Mouse (Mus musculus) heart, embryonic 11.5 days (tissue): ENCODE measurements around the gene Myo7a. TPM values are rescaled to one million over a fixed set of nuclear protein-coding genes. Genes with fewer than 3 reads are reported as not detected.

ENCODE experiments used
- ATAC-seq: fragments of 200-750 bp; cut with Nextera tagmentation; replicated peaks from 2 replicates; pipeline ENCODE4 v1.8.0; 2017; ENCODE audit warnings: moderate library complexity; ENCODE audit not compliant: insufficient number of reproducible peaks, low FRiP score, low TSS enrichment
- H3K27ac ChIP-seq: fragments of 300-500 bp; sonication (generic); 2 replicates; pipeline ENCODE4 v1.5.1; 2014; ENCODE audit warnings: mild to moderate bottlenecking, low read depth, low read length
- H3K27me3 ChIP-seq: fragments of 300-500 bp; sonication (generic); 2 replicates; pipeline ENCODE4 v1.6.1; 2014; ENCODE audit warnings: mild to moderate bottlenecking, low read length, mixed read lengths; ENCODE audit not compliant: control insufficient read depth, insufficient read depth
- H3K36me3 ChIP-seq: fragments of 300-500 bp; sonication (generic); 2 replicates; pipeline ENCODE4 v1.6.1; 2014; ENCODE audit warnings: mild to moderate bottlenecking, low read length, moderate library complexity, mixed read lengths; ENCODE audit not compliant: control insufficient read depth, insufficient read depth
- H3K4me1 ChIP-seq: fragments of 300-500 bp; sonication (generic); 2 replicates; pipeline ENCODE4 v1.6.1; 2014; ENCODE audit warnings: low read length; ENCODE audit not compliant: control insufficient read depth, insufficient read depth
- H3K4me2 ChIP-seq: fragments of 300-500 bp; sonication (generic); 2 replicates; pipeline ENCODE4 v1.6.1; 2014; ENCODE audit warnings: mild to moderate bottlenecking, moderate library complexity
- H3K4me3 ChIP-seq: fragments of 300-500 bp; sonication (generic); 2 replicates; pipeline ENCODE4 v1.5.1; 2014; ENCODE audit warnings: low read depth, low read length
- H3K9ac ChIP-seq: fragments of 300-500 bp; sonication (generic); 2 replicates; pipeline ENCODE4 v1.6.1; 2014; ENCODE audit warnings: mild to moderate bottlenecking, low read depth, low read length, moderate library complexity
- H3K9me3 ChIP-seq: fragments of 300-500 bp; sonication (generic); replicated peaks from 2 replicates; pipeline ENCODE4 v1.6.1; 2016; ENCODE audit warnings: low read length; ENCODE audit not compliant: control insufficient read depth
- WGBS: fragments of 180-500 bp; shearing (Covaris S2); extraction: QIAGEN DNeasy Blood & Tissue Kit; methylation state at CpG from one replicate; pipeline ENCODE4 v1.1.7; 2014; ENCODE audit not compliant: insufficient replicate concordance; 5-methylcytosine and 5-hydroxymethylcytosine counted together
- polyA plus RNA-seq: library from polyadenylated mRNA; unstranded; fragments of >200 nt; fragmentation: Nextera tagmentation; extraction: Ambion mirVana; gene quantifications from 2 replicates; pipeline ENCODE4 v1.2.1, GENCODE M21; 2014

The Myo7a gene
- polyA plus RNA-seq, 1 experiment from 2014 or later: 8.4 TPM

DNA sequence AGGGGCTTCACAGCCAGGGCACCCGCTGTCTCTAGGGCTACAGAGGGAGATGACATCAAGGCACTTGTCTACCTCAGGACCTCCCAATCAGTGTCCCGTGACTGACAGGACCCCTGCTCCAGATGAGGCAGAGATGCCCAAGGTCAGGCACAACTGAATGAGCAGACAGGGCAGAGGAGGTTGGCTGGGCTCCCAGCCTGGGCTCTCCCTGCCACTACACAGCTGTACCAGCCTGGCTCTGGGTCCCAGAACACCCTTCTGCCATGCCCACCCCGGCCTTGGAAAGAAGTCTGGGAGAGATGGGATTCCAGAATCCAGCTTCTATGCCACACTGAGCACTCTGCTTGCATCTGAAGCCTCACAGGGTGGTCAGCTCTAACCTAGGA is 36.9 kb upstream of the Myo7a start:
- Histone ChIP-seq H3K36me3 (no peaks in the 10 kb centered on the region), H3K4me1 (peaks cover 53% of the 10 kb centered on the region), H3K4me2 (no peak overlapping the region), H3K27me3 (no peaks in the 10 kb centered on the region), H3K9me3 (no peaks in the 10 kb centered on the region), H3K27ac (peak overlapping the region; percentile 37), H3K9ac (no peak overlapping the region), H3K4me3 (no peak overlapping the region)
- 20% methylated on average over 3 of the region's 3 CpGs for WGBS
- ATAC-seq: peak; percentile 25; the same call in 1 of the 2 replicates

GRCm38 (mm10) chr7:98155546-98156279 is 36.4 kb upstream of the Myo7a start:
- Histone ChIP-seq H3K27me3 (no peaks in the 10 kb centered on the region), H3K4me2 (0 out of 2 replicates have a peak overlapping the region, but pooled peaks have one; percentile 6), H3K4me3 (no peak overlapping the region), H3K4me1 (peaks cover 48% of the 10 kb centered on the region), H3K9me3 (no peaks in the 10 kb centered on the region), H3K27ac (peak overlapping the region; percentile 38), H3K36me3 (no peaks in the 10 kb centered on the region), H3K9ac (no peak overlapping the region)
- 10% methylated on average over 7 of the region's 8 CpGs for whole genome bisulfite sequencing
- ATAC-seq: peak; percentile 64

DNA sequence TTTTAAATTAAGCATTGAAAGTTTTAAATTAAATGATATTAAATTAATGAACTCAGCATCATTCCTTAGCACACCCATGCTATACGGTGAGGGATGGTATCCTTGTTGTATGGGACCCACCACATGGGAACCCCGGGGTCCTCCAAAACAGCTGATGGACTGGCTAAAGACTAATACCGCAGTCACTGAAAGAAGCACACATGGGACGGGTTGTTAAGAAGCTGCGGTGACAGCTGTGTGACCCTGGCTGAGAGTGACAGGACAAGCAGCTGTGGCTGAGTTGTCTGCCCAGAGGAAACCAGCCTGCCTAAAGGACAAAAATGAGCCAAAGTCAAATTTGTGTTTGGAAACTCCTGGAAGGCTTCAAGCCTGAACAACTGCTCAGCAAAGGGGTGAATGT is 34.6 kb upstream of the Myo7a start:
- Histone ChIP-seq H3K4me2 (no peak overlapping the region), H3K27me3 (no peaks in the 10 kb centered on the region), H3K4me3 (no peak overlapping the region), H3K9ac (no peak overlapping the region), H3K4me1 (peaks cover 48% of the 10 kb centered on the region), H3K9me3 (no peaks in the 10 kb centered on the region), H3K27ac (no peak overlapping the region), H3K36me3 (no peaks in the 10 kb centered on the region)
- ATAC-seq: no peak
- 57% methylated on average over 5 of the region's 5 CpGs for WGBS

DNA sequence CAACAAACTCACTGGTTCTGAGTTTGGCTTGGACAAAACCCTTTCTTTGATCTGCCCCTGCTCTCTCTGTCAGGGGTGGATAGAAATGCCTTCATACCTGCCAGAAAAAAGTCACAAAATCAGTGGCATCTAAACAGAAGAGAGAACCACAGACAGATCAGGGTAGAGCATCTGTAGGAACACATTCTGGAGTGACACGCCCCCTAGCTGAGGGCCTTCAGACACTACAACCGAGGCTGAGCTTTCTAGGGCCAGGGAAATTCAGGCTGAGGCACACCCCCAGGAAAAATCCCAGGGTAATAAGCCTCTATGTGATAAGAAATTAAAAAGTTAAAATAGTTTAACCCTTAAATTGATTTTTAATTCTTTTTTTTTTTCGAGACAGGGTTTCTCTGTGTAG is 34.0 kb upstream of the Myo7a start:
- WGBS: 47% methylated on average over 3 of the region's 3 CpGs

GRCm38 (mm10) chr7:98152400-98152799 is 33.1 kb upstream of the Myo7a start:
- no peak for ATAC-seq
- Histone ChIP-seq H3K4me3 (no peak overlapping the region), H3K9me3 (no peaks in the 10 kb centered on the region), H3K4me2 (no peak overlapping the region), H3K36me3 (no peaks in the 10 kb centered on the region), H3K27ac (no peak overlapping the region), H3K4me1 (peaks cover 40% of the 10 kb centered on the region), H3K9ac (no peak overlapping the region), H3K27me3 (no peaks in the 10 kb centered on the region)
- WGBS: 58% methylated on average over 8 of the region's 8 CpGs

More for the DNA sequence above, 34.0 kb upstream of the Myo7a start:
- Histone ChIP-seq H3K9me3 (no peaks in the 10 kb centered on the region), H3K4me2 (no peak overlapping the region), H3K27ac (no peak overlapping the region), H3K4me3 (no peak overlapping the region), H3K4me1 (peaks cover 43% of the 10 kb centered on the region), H3K36me3 (no peaks in the 10 kb centered on the region), H3K9ac (no peak overlapping the region), H3K27me3 (no peaks in the 10 kb centered on the region)
- ATAC-seq: no peak

DNA sequence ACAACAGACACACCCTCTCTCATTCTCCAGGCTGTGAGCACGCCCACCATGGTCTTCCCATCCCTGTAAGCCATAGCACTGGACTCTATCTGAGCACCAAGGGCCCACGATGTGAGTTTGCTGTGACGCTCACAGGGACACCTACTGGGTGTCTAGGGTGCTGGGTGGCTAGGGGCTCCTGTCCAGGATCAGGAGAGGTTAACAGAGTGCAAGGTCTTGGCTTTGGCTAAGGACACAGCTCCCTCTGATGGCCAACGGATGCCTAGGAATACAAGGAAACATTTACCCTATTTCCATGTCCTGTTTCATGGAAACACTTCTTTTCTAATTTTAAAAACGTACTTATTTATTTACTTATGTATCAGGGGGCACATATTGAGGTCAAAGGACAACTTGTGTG is 31.2 kb upstream of the Myo7a start:
- Histone ChIP-seq H3K27ac (peak overlapping the region; percentile 55), H3K27me3 (no peaks in the 10 kb centered on the region), H3K36me3 (no peaks in the 10 kb centered on the region), H3K4me1 (peaks cover 26% of the 10 kb centered on the region), H3K4me3 (no peak overlapping the region), H3K4me2 (no peak overlapping the region), H3K9ac (no peak overlapping the region), H3K9me3 (no peaks in the 10 kb centered on the region)
- no peak for ATAC-seq
- 32% methylated on average over 5 of the region's 5 CpGs for WGBS

DNA sequence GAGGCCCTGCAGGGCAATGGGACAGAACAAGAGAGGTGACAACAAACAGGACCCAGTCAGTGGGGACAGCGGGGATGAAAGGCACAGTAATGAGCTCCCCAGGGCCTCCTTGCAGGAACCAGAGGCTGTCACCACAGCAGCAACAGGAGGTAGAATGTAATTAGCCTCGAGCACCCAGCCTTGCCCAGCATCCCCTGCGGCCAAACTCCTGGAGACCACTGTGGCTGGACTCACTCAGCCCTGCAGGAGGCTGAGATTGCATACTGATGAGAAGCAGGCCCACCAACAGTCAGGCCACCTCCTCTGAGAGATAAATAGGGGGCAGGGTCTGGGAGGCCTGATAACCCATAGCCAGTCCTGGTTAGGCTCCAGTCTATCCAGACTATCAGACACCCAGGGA is 30.5 kb upstream of the Myo7a start:
- peaks cover 21% of the 10 kb centered on the region for H3K4me1 ChIP-seq
- H3K36me3 ChIP-seq: no peaks in the 10 kb centered on the region
- peak overlapping the region; percentile 17; the same call in 1 of the 2 replicates for H3K9ac ChIP-seq
- H3K27me3 ChIP-seq: no peaks in the 10 kb centered on the region
- H3K4me3 ChIP-seq: no peak overlapping the region
- 0 out of 2 replicates have a peak, but pooled peaks have one; percentile 21 for ATAC-seq
- H3K9me3 ChIP-seq: no peaks in the 10 kb centered on the region
- no peak overlapping the region for H3K4me2 ChIP-seq
- 6% methylated on average over 3 of the region's 3 CpGs for WGBS
- peak overlapping the region; percentile 55 for H3K27ac ChIP-seq

- WGBS: 58% methylated on average over 10 of the region's 10 CpGs
- H3K4me1 ChIP-seq: peaks cover 21% of the 10 kb centered on the region
- peak overlapping the region; percentile 55 for H3K27ac ChIP-seq
- H3K4me2 ChIP-seq: no peak overlapping the region
- H3K36me3 ChIP-seq: no peaks in the 10 kb centered on the region
- H3K9ac ChIP-seq: peak overlapping the region; percentile 17; the same call in 1 of the 2 replicates
- no peak for ATAC-seq
- no peaks in the 10 kb centered on the region for H3K9me3 ChIP-seq
- no peak overlapping the region for H3K4me3 ChIP-seq
- H3K27me3 ChIP-seq: no peaks in the 10 kb centered on the region; the same call in 1 of the 2 replicates
Observed at GRCm38 (mm10) chr7:98148721-98149407, 29.5 kb upstream of the Myo7a start.
